Mouse (Mus musculus): ENCODE measurements around the gene Wdr49.

Gene Wdr49

DNA sequence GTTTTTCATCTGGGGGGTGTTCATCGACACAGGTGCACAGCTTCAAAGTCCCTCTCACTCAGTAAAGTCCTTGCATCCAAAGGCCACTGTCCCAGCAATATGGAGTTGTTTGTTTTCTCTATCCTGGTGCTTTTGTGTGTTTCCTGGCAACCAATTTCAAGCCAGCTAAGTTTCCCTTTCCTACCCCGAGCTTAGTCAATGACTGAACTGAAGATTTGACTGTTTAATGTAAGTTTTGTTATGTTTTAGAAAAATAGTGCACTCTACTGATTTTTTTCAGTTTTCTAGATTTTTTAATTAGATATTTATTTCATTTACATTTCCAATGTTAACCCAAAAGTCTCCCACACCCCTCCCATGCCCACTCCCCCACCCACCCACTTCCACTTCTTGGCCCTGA lies at the start of gene Wdr49:
Gene Wdr49 (minus strand): TSS at position 101 of the 400 bp plus-strand sequence.
- DNase-seq (ENCODE audit: low spot score in 2 of 2), result no peak

DNA sequence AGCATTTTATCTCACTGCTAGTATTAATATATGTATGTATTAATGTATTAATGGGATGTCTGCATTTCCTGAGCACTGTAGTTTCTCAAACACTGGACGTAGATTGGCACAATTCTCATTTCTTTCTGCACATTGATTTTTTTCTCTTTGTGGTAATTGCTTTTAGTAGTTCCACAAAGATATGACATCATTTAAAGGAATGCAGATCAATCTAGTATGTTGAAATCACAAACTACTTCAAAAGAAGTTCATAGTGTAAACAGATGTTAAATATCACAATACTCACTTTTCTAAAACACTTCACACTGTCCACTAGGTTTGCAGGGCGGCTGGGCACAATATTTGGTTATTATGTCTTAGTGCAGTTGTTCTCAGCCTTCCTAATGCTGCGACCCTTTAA lies 49.1 kb upstream of the Wdr49 start:
- no peak for DNase-seq (ENCODE audit: low spot score in 2 of 2)

DNA sequence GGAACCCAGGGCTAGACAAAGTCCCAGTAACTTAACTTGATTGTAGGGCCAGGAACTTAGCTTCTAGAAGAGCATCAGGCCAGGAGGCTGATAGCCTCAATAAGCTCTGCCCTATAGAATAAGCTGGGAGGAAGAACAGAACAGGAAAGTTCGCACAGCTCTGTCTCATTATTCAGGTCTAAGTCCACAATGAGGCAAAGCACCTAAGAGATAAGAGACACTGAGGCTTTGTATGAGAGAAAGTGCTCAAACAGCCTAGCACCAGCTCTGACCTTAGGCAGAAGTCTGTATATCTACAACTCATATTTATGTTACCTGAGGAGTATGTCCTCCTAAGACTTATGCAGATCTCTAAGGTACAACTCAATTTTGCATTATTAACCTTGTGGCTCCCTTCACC lies 40.6 kb upstream of the Wdr49 start:
- no peak for DNase-seq (ENCODE audit: low spot score in 2 of 2)

DNA sequence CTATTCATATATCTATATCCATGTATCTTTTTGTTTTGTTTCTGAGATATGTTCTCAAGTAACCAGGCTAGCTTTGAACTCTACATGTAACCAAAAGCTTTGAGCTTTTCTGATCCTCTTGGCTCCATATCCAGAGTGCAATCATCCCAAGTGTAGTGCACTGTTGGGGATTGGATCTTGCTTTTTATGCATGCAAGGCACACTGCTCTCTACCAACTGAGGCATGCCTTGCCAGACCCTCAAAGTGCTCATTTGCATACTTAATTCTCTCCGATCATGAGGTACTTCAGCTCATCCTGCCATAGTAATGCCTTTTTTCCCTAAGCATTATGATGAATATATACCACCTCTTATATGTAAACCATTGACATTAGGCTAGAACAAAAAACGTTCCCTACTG lies 39.4 kb upstream of the Wdr49 start:
- no peak for DNase-seq (ENCODE audit: low spot score in 2 of 2)

DNA sequence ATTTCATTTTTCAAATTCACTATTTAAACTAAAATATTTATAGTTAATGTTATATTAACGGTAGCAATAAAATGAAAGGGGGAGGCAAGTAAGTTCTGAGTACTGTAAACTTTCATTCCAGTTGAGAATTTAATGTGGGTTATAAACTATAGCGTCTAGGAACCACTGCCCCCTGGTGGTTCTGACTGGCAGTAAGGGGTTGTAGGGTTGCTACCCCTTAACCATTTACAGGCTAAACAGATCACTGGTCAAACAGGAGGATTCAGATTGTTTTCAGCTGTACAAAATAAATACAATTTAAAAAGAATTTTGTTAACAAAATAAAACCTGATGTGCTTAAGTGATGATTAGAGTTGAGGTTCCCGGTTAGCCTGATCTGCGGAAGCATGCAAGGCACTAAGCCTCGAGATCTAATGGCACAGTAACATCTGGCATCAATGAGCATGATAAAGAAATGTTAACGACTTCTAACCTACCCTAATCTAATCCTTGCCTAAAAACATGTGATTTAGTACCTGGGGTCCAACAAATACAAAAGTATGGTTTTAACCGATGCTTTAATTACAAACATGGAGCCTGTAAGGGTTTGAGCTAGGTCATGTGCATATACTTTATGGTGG lies 35.8 kb upstream of the Wdr49 start:
- DNase-seq (ENCODE audit: low spot score in 2 of 2), result peak; percentile 38 to 77

DNA sequence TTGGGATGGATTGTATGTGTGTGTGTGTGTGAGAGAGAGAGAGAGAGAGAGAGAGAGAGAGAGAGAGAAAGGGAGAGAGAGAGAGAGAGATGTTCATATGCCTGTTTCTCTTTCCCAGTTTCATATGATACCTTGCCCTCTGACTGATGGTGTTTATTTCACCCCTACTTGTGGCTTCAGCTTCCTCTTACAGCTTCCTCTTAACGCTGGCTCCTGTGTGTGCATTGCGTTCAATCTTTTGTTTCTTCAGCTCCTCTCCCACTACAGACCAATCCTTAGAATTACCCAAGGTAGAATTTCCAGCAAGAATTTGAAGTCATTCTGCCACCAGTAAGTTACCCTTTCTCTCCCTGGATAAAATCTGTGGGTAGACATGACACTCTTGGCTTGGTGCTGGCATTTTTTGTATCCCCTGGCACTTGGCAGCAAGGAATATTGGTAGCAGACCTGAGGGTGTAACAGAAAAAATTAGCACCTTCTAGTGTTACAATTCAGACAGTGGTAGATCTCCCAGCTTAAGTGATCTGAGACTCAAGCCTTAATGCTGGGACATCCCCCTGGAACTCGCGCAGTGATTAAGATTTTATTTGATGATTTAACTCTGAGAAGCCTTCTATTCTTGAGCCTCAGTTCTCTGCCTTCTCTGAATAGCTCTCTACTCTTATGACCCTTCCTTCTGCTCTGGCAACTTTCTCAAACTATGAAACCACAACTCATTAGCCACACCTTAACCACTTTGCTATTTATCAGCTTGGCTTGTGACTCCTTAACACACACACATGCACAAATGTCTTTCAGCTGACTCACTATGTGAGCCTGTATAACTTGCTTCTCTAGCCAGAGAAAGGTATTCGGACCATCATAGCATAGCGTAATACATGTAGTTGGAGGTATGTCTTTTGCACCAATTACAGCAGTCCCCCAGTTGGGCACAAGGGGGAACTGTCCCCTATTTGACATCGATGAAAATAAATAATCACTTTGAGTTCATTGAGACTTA lies 17.3 kb upstream of the Wdr49 start:
- DNase-seq (ENCODE audit: low spot score in 2 of 2), result no peak

DNA sequence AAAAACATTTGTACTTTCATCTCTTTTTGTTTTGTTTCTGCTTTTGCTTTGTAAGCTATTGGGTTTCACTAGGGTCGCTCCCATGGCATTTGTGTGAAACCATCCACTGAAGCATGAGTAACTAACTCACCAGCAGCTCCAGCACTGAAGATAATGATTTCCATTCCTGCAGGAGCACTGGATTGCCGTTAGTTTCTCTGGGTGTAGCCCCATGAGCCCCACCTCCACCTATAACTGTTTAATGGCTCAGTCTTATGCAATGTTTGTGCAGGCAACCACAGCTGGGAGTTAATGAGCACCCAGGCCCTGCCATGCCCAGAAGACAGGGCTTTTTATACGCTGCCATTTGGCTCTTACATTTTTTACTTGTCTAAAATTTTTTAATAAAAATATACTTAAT lies 11.0 kb upstream of the Wdr49 start:
- DNase-seq (ENCODE audit: low spot score in 2 of 2), result no peak

DNA sequence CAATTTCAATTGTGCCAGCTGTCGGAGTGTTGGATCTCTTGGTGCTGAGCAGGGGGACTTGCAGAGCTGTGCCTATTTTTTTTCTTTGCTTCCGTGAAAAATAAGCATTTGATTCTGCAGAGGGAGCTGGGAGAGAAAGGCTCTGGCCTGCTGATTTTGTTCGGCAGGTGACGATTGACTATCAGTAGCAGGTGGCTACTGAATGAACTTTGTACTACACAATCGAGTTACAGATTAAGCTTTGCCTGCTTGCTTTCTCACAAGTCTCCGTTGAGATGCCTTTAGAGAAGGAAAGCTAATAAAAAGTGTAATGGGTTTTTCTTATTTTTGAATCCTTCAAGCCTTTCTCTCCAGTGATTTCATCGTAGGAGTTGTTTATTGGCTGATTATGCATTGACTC lies 6.8 kb downstream of the Wdr49 start:
- no peak for DNase-seq (ENCODE audit: low spot score in 2 of 2)

DNA sequence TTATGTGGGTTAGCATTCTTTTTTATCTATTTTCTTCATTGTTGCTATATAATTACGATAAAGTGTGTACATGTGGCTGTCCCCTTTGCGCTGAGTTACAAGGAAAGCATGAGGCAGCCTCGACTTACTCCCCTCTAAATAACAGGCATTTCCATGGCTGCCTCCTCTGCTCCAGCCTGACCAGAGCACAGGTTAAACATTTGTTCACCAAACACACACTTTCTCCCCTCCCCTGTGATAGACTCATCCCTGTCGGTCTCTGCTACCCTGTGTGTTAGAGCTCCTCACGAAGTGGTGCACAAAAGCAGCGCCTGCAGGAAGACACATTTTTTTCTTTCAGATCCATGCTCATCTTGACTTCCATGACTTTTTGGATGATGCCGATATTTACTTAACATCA lies 7.3 kb downstream of the Wdr49 start:
- DNase-seq (ENCODE audit: low spot score in 2 of 2), result no peak

DNA sequence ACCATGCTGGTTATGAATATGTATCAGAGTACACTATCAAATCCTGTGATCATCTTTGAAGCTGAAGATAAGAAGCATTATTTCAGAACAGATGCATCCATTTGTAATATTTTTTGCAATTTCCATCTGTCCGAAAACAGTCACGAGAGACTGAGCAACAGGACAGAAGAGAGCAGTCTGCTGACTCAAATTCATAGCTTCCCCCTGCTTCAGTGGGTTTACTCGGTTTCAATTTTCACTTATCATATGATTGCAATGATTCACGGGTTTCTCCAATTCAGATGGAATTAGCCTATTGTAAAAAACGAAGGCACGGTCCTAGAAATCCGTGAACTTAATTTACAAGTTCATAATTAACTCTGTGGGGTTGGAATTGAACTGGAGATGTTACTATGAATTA lies 13.8 kb downstream of the Wdr49 start:
- DNase-seq (ENCODE audit: low spot score in 2 of 2), result no peak

DNA sequence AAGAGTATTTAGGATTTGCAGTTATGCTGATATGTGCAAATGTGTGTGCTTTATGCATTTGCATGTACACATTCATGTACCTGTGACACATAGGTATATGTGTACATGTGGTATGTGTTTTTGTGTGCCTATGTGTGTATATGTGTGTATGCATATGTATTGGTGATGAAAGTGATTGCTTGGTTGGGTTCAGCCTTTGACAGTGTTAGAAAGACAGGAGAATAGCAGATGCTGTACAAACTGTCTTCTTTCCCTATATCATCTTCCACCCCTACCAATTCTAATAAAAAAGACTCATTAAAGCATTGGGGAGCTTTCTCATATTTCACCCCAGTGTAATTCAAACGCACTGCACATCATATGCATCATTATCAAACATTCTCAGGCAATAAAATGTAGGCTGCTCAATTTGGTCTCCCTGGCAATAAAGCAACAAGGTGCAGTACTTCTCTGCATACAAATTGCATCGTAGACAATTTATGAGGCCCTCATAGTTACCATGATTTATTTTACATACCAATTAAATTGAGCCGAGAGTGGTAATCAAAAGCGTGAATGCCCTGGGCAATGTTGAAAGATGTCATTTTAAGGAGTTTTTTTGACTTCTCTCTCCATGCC lies 51.3 kb downstream of the Wdr49 start:
- no peak for DNase-seq (ENCODE audit: low spot score in 2 of 2)

DNA sequence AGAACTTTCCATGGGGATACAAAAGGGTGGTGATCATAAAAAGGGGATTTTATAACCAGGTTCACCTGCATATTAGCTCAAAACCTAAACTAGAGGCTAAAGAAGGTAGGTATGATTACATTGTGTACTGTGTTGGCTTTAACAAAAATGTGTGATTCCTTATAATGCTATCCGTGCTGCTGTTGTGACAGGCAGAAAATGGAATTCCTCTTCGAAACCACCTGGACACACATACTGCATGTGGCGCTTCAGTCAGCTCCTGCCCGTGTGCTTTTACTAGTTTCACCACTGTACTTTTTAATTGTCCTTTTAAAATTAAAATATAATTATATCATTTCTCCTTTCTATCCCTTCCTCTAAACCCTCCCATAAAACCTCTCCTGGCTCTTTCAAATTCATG lies 86.0 kb downstream of the Wdr49 start:
- no peak for DNase-seq (ENCODE audit: low spot score in 2 of 2)

DNA sequence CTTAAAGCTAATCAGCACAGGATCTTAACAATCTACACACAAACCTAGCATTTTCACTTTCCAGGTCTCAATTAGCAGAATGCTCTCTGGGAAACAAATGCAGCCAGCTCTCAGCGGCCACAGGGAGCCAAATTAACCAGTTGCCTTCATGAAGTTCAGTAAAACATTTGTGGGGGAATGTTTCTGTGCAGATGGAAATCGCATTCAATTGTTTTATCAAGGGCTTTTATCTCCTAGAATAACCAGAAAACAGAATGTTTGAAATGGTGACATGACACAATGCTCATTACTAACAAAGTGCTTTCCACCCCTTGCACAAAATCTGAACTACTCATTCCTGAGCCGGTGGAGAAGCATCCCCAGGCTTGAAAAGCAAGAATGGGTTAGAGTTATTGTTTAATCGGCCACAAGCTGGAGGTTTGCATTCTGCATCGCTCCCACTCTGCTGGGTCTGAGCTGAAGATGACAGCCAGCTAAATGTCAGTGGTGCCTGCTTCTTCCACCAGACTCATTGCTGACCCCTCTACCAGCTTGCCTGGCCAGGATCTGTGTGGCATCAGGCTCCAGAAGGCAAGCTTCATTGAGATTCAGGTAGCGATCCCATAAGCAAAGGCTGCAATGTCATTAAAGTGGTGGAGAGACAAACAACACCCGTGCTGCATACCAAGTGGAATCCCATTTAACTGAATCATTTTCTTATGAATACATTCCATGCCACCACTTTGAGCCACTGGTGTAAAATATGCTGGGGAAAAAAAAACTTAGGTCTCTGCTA lies 86.6 kb downstream of the Wdr49 start:
- DNase-seq (ENCODE audit: low spot score in 2 of 2), result no peak

DNA sequence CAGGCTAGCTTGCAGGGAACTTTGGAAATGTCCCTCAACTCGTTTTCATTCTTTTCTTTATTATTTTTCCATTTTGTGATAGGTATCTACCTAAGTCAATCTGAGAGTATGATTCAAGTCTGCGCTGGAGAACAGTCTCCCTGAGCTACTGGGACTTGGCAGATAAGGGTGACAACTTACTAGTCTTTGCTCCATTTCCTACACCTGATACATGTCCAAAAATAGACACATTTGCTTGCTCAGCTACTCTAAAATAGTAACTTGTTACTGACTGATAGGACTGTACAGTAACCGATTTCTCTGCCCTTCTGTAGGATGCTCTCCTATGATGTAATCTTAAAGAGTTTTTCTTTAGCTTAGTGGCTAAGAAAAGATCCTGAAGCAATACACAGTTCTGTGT lies 87.5 kb downstream of the Wdr49 start:
- no peak for DNase-seq (ENCODE audit: low spot score in 2 of 2)

DNA sequence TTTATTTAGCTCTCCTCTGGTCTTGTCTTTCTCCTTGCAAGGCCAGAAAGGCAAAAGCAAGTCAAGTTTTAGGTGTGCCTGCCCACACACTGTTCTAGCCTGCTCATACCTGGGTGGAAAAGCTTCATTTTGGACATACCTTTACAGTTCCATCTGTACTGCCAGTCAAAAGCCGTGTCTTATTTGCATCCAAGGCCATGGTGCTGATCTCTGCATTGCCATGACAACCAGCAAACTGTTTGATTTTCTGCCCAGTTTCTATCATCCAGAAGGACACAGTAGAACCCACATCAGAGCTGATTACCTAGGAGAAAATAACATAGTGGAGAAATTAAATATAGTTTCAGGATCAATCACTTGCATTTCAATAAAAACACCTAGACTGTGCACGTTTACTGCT lies 100.2 kb downstream of the Wdr49 start:
- no peak for DNase-seq (ENCODE audit: low spot score in 2 of 2)

DNA sequence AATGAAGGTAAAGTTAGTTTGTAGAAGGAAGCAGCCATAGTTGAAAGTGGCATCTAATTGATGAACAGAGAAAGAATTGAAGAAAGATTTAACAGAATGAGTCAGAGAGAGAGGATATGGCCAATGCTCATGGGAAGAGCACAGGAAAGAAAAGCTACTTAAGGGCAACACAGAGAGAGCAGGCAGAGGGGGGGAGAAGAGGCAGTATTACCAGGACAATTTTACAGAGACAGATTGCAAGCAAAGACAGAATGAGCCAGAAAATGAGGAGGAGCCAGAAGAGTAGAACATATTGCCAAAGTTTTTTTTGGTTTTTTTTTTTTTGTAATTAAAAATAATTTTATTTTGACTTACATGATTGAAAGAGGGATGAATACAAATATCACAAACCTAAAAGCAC lies 128.0 kb downstream of the Wdr49 start:
- DNase-seq (ENCODE audit: low spot score in 2 of 2), result no peak

DNA sequence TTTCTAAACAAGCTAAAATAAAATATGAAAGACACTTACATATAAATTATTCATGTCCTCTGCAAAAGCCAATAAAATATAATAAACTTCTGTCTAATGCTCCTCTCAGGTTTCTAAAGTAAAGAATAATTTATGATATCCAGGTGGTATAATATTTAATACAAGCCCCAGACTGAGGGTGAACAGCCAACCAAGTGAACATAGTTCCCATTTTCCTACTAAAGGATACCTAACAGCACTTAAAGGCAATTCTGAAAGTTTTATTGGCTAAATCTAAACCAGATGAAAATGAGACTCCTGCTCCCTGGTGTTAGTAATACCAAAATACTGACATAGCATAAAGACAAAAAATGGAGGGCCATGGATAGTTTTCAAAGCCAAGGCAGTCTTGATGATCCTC lies 144.8 kb downstream of the Wdr49 start:
- DNase-seq (ENCODE audit: low spot score in 2 of 2), result no peak

DNA sequence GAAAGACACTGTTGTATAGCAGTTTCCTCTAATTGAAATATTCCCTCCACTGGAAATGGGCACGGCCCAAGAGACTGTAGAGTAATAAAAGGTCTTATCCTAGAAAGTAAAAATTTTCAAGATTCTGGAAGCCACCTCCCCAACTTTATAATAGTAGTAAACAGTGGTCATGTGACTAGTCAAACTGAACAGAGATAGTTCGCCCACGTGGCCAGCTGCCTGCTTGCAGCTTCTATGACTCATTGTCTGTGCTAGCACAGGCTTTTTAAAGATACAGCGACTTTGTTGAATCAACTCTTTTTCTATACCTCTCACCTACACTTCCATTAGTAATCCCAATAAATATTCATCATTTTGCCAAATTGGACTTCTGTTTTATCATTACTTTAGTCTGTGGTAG lies 161.0 kb downstream of the Wdr49 start:
- DNase-seq (ENCODE audit: low spot score in 2 of 2), result no peak

DNA sequence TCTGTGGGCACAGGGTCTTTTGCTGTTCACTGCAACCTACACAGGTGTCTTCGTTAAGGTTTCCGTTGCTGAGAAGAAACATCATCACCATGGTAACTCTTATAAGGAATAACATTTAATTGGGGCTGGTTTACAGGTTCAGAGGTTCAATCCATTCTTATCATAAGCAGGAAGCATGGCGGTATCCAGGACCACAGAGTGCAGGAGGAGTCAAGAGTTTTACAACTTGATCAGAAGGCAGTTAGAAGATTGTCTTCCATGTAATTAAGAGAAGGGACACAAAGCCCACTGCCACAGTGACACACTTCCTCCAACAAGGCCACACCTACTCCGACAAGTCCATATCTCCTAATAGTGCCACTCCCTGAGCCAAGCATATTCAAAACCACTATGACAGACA lies 173.1 kb downstream of the Wdr49 start:
- DNase-seq (ENCODE audit: low spot score in 2 of 2), result no peak

DNA sequence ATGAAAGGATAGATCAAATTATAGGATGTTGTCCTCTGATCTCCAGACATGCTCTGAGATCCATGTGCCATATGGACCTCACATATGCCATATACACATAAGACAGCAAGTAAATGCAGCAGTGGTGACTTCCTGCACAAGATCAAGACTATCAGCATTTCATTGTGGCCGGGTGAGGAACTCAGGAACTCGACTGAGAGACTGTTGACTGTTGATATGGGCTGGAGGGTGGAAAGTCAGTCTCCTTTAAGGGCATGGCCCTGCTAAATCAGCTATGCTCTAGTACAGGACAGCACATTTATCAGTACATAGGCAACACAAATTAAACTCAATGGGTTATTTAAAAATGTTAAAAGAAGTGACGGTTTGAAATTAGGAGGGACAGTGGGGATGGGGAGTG lies 173.7 kb downstream of the Wdr49 start:
- no peak for DNase-seq (ENCODE audit: low spot score in 2 of 2)

DNA sequence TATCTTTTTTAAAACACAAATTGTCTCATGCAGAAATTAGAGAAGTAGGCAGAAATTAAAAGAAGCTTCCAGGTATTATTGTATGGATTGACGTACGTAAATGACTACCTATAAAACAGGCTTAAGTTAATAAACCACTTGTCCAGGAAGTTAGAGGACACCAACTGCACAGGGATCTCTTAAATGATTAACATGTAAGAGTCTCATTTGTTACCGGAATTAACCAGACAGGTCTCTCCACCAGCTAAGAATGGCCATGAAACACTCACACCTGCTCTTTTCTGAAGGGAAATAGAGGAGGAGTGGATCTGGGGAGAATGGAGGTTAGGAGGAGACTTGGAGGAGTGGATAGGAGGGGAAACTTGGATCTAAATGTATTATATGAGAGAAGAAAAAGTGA lies 176.4 kb downstream of the Wdr49 start:
- DNase-seq (ENCODE audit: low spot score in 2 of 2), result no peak

DNA sequence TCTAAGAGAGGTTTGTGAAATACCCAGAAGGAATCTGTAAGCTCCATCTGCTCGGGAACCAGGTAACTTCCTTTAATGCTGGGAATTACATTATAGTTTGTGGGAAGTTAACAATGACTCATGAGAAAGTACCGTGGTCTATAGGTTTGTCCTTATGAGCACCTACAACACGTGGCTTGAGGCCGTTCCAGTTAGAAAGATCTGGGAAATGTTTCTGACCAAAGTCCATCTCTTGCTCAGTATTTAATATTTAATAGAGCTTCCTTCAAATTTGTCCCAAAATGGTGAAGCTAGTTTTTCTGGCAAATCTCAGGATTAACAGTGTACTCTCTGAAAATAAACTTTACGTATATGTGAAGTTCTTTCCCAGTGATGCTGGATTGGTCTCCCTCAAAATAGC lies 177.3 kb downstream of the Wdr49 start:
- no peak for DNase-seq (ENCODE audit: low spot score in 2 of 2)

Measured in thymus, postnatal 10 days (tissue).